Mouse (Mus musculus) inflammation-experienced regulatory T-cells (primary cell): Measurements from ENCODE around the gene Igf2bp1. TPM values are rescaled to one million over a fixed set of nuclear protein-coding genes. Genes with fewer than 3 reads are reported as not detected.

Source experiments
- polyA plus RNA-seq, 2 experiments: library from polyadenylated mRNA; unstranded; fragments of 100-300 nt; shearing (Covaris generic); gene quantifications; one replicate each; pipeline ENCODE4 v1.2.1; 2017

Gene Igf2bp1
- 1 to 10 TPM in 1 of 2 experiments, under 1 TPM in 1; 0.12 to 1.4 TPM for polyA plus RNA-seq

GRCm38 (mm10) chr11:96005403-96006271, at the start of gene Igf2bp1:
TSS of gene Igf2bp1 (minus strand) at chr11:96005940.

GRCm38 (mm10) chr11:96034596-96035052, 28.9 kb upstream of the Igf2bp1 start, which contains the start of gene Snf8:
TSS of gene Snf8 (plus strand) at chr11:96034885.

DNA sequence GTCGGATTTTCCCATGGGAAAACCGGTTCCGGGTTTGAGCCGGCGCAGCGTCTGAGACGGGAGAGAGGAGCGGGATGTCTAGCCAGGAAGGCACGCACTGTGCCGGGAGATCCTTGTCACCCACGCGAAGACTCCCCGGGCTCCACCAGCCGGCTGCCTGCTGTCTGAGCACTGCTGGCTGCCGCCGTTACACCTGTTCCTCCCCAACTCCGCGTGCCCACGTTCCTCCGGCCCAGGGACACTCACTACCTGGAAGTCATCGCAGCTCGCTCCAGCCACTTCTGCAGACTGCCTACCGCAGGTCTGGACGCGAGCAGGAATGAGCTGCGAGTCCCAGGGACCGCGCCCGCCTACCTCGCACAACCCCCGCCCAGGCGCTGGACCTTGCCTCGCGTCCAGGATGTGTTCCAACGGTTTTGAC, 91.2 kb downstream of the Igf2bp1 start, which contains the start of gene B4galnt2:
TSS of gene B4galnt2 (minus strand) at position 321 of the 421 bp plus-strand sequence.

Other genes starting within 250 kb of the Igf2bp1 start
- not detected for gene Phospho1, start 181.4 kb downstream of the Igf2bp1 start, polyA plus RNA-seq
- 10 to 100 TPM; 29.6 to 32.0 TPM for gene Gngt2, start 168.7 kb downstream of the Igf2bp1 start, polyA plus RNA-seq
- gene Abi3, start 163.5 kb downstream of the Igf2bp1 start, polyA plus RNA-seq = 10 to 100 TPM; 52.3 to 53.0 TPM
- under 1 TPM in 1 of 2 experiments, not detected in 1; 0.14 TPM for gene B4galnt2, start 91.0 kb downstream of the Igf2bp1 start, polyA plus RNA-seq
- gene Gip, start 18.6 kb upstream of the Igf2bp1 start, polyA plus RNA-seq = not detected
- 10 to 100 TPM; 82.6 to 87.8 TPM for gene Snf8, start 28.9 kb upstream of the Igf2bp1 start, polyA plus RNA-seq
- 10 to 100 TPM; 42.9 to 43.9 TPM for gene Ube2z, start 59.4 kb upstream of the Igf2bp1 start, polyA plus RNA-seq
- gene Atp5g1, start 69.7 kb upstream of the Igf2bp1 start, polyA plus RNA-seq = 100 to 1,000 TPM; 302 to 318 TPM
- gene Calcoco2, start 106.0 kb upstream of the Igf2bp1 start, polyA plus RNA-seq = under 1 TPM in 1 of 2 experiments, not detected in 1; 0.27 TPM
- under 1 TPM; 0.06 to 0.23 TPM for gene Ttll6, start 127.8 kb upstream of the Igf2bp1 start, polyA plus RNA-seq
- gene Hoxb13, start 188.4 kb upstream of the Igf2bp1 start, polyA plus RNA-seq = under 1 TPM in 1 of 2 experiments, not detected in 1; 0.14 TPM